Mouse (Mus musculus): ENCODE measurements around the gene Tnk2. TPM values are rescaled to one million over a fixed set of nuclear protein-coding genes. Genes with fewer than 3 reads are reported as not detected.
A peak's percentile ranks its signal among the peaks of the same experiment; 100 is the strongest.

Tnk2 gene
- polyA plus RNA-seq, 1 experiment from 2014 or later, result 11.6 TPM

GRCm38 (mm10) chr16:32659385-32659784 lies 15.7 kb downstream of the Tnk2 start:
- no peak for DNase-seq (ENCODE audit: low spot score)
- H3K4me2 ChIP-seq, result peak overlapping the region; percentile 69
- no peaks in the 10 kb centered on the region for H3K27me3 ChIP-seq (replicated peaks; ENCODE audit: control insufficient read depth, insufficient read depth, low read length)
- H3K4me3 ChIP-seq (ENCODE audit: low read depth, low read length), result no peak overlapping the region
- H3K27ac ChIP-seq (ENCODE audit: low read depth, low read length), result no peak overlapping the region
- ATAC-seq (replicated peaks; ENCODE audit: low FRiP score), result no peak
- 14% methylated on average over 8 of the region's 8 CpGs for WGBS
- H3K9ac ChIP-seq (ENCODE audit: low read depth, low read length), result 0 out of 2 replicates have a peak overlapping the region, but pooled peaks have one; percentile 15
- no peaks in the 10 kb centered on the region for H3K36me3 ChIP-seq (ENCODE audit: control insufficient read depth, insufficient read depth, low read length)
- H3K4me1 ChIP-seq (replicated peaks; ENCODE audit: control insufficient read depth, insufficient read depth, low read length), result peaks cover 75% of the 10 kb centered on the region
- no peaks in the 10 kb centered on the region for H3K9me3 ChIP-seq (ENCODE audit: control insufficient read depth, low read length)

GRCm38 (mm10) chr16:32660095-32660494 lies 16.4 kb downstream of the Tnk2 start:
- H3K9me3 ChIP-seq (ENCODE audit: control insufficient read depth, low read length), result no peaks in the 10 kb centered on the region
- ATAC-seq (replicated peaks; ENCODE audit: low FRiP score) (no peak), DNase-seq (ENCODE audit: low spot score) (no peak)
- no peaks in the 10 kb centered on the region for H3K27me3 ChIP-seq (replicated peaks; ENCODE audit: control insufficient read depth, insufficient read depth, low read length)
- H3K4me1 ChIP-seq (replicated peaks; ENCODE audit: control insufficient read depth, insufficient read depth, low read length), result peaks cover 82% of the 10 kb centered on the region
- no peak overlapping the region for H3K4me3 ChIP-seq (ENCODE audit: low read depth, low read length)
- H3K4me2 ChIP-seq, result no peak overlapping the region
- peak overlapping the region; percentile 48 for H3K27ac ChIP-seq (ENCODE audit: low read depth, low read length)
- WGBS, result 67% methylated on average over 1 of the region's 1 CpGs
- no peaks in the 10 kb centered on the region for H3K36me3 ChIP-seq (ENCODE audit: control insufficient read depth, insufficient read depth, low read length)
- peak overlapping the region; percentile 37; the same call in 1 of the 2 replicates for H3K9ac ChIP-seq (ENCODE audit: low read depth, low read length)

GRCm38 (mm10) chr16:32660557-32661321 lies 17.1 kb downstream of the Tnk2 start:
- Histone ChIP-seq H3K27me3 (replicated peaks; ENCODE audit: control insufficient read depth, insufficient read depth, low read length) (no peaks in the 10 kb centered on the region), H3K4me3 (ENCODE audit: low read depth, low read length) (no peak overlapping the region), H3K9me3 (ENCODE audit: control insufficient read depth, low read length) (no peaks in the 10 kb centered on the region), H3K4me2 (peak overlapping the region; percentile 35), H3K9ac (ENCODE audit: low read depth, low read length) (peak overlapping the region; percentile 20; the same call in 1 of the 2 replicates), H3K4me1 (replicated peaks; ENCODE audit: control insufficient read depth, insufficient read depth, low read length) (peaks cover 88% of the 10 kb centered on the region), H3K27ac (ENCODE audit: low read depth, low read length) (peak overlapping the region; percentile 48; the same call in 1 of the 2 replicates), H3K36me3 (ENCODE audit: control insufficient read depth, insufficient read depth, low read length) (no peaks in the 10 kb centered on the region)
- WGBS, result 38% methylated on average over 10 of the region's 10 CpGs
- DNase-seq (ENCODE audit: low spot score) (no peak), ATAC-seq (replicated peaks; ENCODE audit: low FRiP score) (no peak)

- H3K36me3 ChIP-seq (ENCODE audit: control insufficient read depth, insufficient read depth, low read length), result no peaks in the 10 kb centered on the region
- DNase-seq (ENCODE audit: low spot score) (no peak), ATAC-seq (replicated peaks; ENCODE audit: low FRiP score) (no peak)
- H3K27me3 ChIP-seq (replicated peaks; ENCODE audit: control insufficient read depth, insufficient read depth, low read length), result no peaks in the 10 kb centered on the region
- peak overlapping the region; percentile 39; the same call in 1 of the 2 replicates for H3K9ac ChIP-seq (ENCODE audit: low read depth, low read length)
- peak overlapping the region; percentile 35 for H3K4me2 ChIP-seq
- H3K4me3 ChIP-seq (ENCODE audit: low read depth, low read length), result no peak overlapping the region
- 55% methylated on average over 10 of the region's 10 CpGs for WGBS
- H3K9me3 ChIP-seq (ENCODE audit: control insufficient read depth, low read length), result no peaks in the 10 kb centered on the region
- peaks cover 90% of the 10 kb centered on the region for H3K4me1 ChIP-seq (replicated peaks; ENCODE audit: control insufficient read depth, insufficient read depth, low read length)
- peak overlapping the region; percentile 9; the same call in 1 of the 2 replicates for H3K27ac ChIP-seq (ENCODE audit: low read depth, low read length)
Observed at GRCm38 (mm10) chr16:32661493-32661921, 17.8 kb downstream of the Tnk2 start.

- Histone ChIP-seq H3K27ac (ENCODE audit: low read depth, low read length) (no peak overlapping the region), H3K27me3 (replicated peaks; ENCODE audit: control insufficient read depth, insufficient read depth, low read length) (no peaks in the 10 kb centered on the region), H3K9ac (ENCODE audit: low read depth, low read length) (no peak overlapping the region), H3K9me3 (ENCODE audit: control insufficient read depth, low read length) (no peaks in the 10 kb centered on the region), H3K4me3 (ENCODE audit: low read depth, low read length) (no peak overlapping the region), H3K4me2 (no peak overlapping the region), H3K4me1 (replicated peaks; ENCODE audit: control insufficient read depth, insufficient read depth, low read length) (peaks cover 92% of the 10 kb centered on the region), H3K36me3 (ENCODE audit: control insufficient read depth, insufficient read depth, low read length) (no peaks in the 10 kb centered on the region)
- 89% methylated on average over 7 of the region's 7 CpGs for WGBS
- ATAC-seq (replicated peaks; ENCODE audit: low FRiP score), result no peak
- DNase-seq (ENCODE audit: low spot score), result no peak
Observed at GRCm38 (mm10) chr16:32662372-32662771, 18.7 kb downstream of the Tnk2 start.

GRCm38 (mm10) chr16:32663231-32663858 lies 19.7 kb downstream of the Tnk2 start:
- WGBS, result 84% methylated on average over 9 of the region's 9 CpGs
- Histone ChIP-seq H3K9ac (ENCODE audit: low read depth, low read length) (no peak overlapping the region), H3K27me3 (replicated peaks; ENCODE audit: control insufficient read depth, insufficient read depth, low read length) (no peaks in the 10 kb centered on the region), H3K4me1 (replicated peaks; ENCODE audit: control insufficient read depth, insufficient read depth, low read length) (peaks cover 97% of the 10 kb centered on the region), H3K36me3 (ENCODE audit: control insufficient read depth, insufficient read depth, low read length) (peaks cover 3% of the 10 kb centered on the region; the same call in 1 of the 2 replicates), H3K4me2 (0 out of 2 replicates have a peak overlapping the region, but pooled peaks have one; percentile 9), H3K9me3 (ENCODE audit: control insufficient read depth, low read length) (no peaks in the 10 kb centered on the region), H3K4me3 (ENCODE audit: low read depth, low read length) (no peak overlapping the region), H3K27ac (ENCODE audit: low read depth, low read length) (no peak overlapping the region)
- DNase-seq (ENCODE audit: low spot score), result no peak
- no peak for ATAC-seq (replicated peaks; ENCODE audit: low FRiP score)

GRCm38 (mm10) chr16:32664211-32664610 lies 20.5 kb downstream of the Tnk2 start:
- peak overlapping the region; percentile 39; the same call in 1 of the 2 replicates for H3K4me2 ChIP-seq
- H3K9ac ChIP-seq (ENCODE audit: low read depth, low read length), result 0 out of 2 replicates have a peak overlapping the region, but pooled peaks have one; percentile 27
- peak overlapping the region; percentile 94; the same call in 1 of the 2 replicates for H3K27ac ChIP-seq (ENCODE audit: low read depth, low read length)
- no peaks in the 10 kb centered on the region for H3K27me3 ChIP-seq (replicated peaks; ENCODE audit: control insufficient read depth, insufficient read depth, low read length)
- H3K36me3 ChIP-seq (ENCODE audit: control insufficient read depth, insufficient read depth, low read length), result peaks cover 3% of the 10 kb centered on the region; the same call in 1 of the 2 replicates
- 44% methylated on average over 2 of the region's 2 CpGs for WGBS
- peaks cover 89% of the 10 kb centered on the region for H3K4me1 ChIP-seq (replicated peaks; ENCODE audit: control insufficient read depth, insufficient read depth, low read length)
- DNase-seq (ENCODE audit: low spot score) (no peak), ATAC-seq (replicated peaks; ENCODE audit: low FRiP score) (no peak)
- no peak overlapping the region for H3K4me3 ChIP-seq (ENCODE audit: low read depth, low read length)
- H3K9me3 ChIP-seq (ENCODE audit: control insufficient read depth, low read length), result no peaks in the 10 kb centered on the region

GRCm38 (mm10) chr16:32665851-32666665 lies 22.4 kb downstream of the Tnk2 start:
- peaks cover 8% of the 10 kb centered on the region for H3K36me3 ChIP-seq (ENCODE audit: control insufficient read depth, insufficient read depth, low read length)
- 0 out of 2 replicates have a peak overlapping the region, but pooled peaks have one; percentile 1 for H3K4me3 ChIP-seq (ENCODE audit: low read depth, low read length)
- ATAC-seq (replicated peaks; ENCODE audit: low FRiP score), result peak; percentile 94
- WGBS, result 17% methylated on average over 11 of the region's 11 CpGs
- peak overlapping the region; percentile 62 for H3K4me2 ChIP-seq
- H3K27ac ChIP-seq (ENCODE audit: low read depth, low read length), result peak overlapping the region; percentile 94
- peak overlapping the region; percentile 36; the same call in 1 of the 2 replicates for H3K9ac ChIP-seq (ENCODE audit: low read depth, low read length)
- H3K27me3 ChIP-seq (replicated peaks; ENCODE audit: control insufficient read depth, insufficient read depth, low read length), result no peaks in the 10 kb centered on the region
- H3K9me3 ChIP-seq (ENCODE audit: control insufficient read depth, low read length), result no peaks in the 10 kb centered on the region
- peaks cover 83% of the 10 kb centered on the region for H3K4me1 ChIP-seq (replicated peaks; ENCODE audit: control insufficient read depth, insufficient read depth, low read length)
- peak; percentile 61 for DNase-seq (ENCODE audit: low spot score)
